8 mouse cellular contexts compared by ENCODE assay signal in the genomic region with DNA sequence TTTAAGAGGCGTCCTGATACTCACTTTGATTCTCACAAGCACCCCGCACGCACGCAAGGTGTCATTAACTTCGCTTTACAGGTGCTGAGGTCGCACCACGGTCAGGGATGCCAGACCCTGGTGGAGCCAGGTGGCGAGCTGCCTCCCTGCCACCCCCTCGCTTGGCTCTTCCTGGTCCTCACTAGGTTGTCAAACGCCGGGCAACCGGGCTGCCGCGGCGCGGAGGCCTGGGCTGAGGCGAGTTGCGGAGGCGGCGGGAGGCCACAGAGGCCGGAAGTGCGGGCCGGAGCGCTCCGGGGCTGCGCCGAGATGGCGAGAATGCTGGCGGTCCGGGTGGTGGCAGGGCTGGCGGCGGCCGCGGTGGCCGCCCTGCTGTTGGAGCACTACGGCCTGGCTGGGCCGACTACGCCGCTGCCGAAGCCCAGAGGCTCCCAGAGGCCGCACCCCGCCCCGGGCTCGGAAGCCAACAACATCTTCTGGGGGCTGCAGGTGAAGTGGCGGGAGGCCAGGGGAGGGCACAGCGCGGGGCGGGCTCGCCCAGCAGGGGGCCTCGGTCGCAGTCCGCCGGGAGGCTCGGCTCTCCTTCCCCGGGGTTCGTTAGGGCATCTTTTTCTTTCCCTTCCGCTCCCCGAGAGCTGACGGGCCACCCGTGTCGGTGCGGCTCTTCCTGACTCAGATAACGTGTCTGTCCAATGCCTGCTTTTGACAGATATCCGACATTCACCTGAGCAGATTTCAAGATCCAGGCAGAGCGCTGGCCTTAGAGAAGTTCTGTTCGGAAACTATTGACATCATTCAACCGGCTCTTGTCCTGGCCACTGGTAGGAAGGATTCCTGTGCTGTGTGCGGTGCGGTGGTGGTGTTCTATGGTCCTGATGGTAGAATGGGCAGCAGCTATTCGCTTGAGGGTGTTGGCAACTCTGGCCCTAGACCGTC. TPM values are rescaled to one million over a fixed set of nuclear protein-coding genes. Genes with fewer than 3 reads are reported as not detected.
DNase-seq lines count a peak whose midpoint lies in the region; ATAC-seq and TF ChIP-seq lines count a peak whose summit lies in the region.

Gene Tmem62 (plus strand): TSS at position 28 of the 936 bp plus-strand sequence.

- peak; percentile 64 for TF ChIP-seq CTCF in layer of hippocampus, adult 2 months (conservative IDR thresholded peaks at IDR 0.05)
- no peak for TF ChIP-seq CTCF in olfactory bulb, adult 2 months (IDR thresholded peaks at IDR 0.05; ENCODE audit: insufficient read depth, low read depth, low read length)
- peak; percentile 73; the same call in 1 of the 2 replicates for TF ChIP-seq CTCF in thymus, adult 2 months (IDR thresholded peaks at IDR 0.05; ENCODE audit: borderline replicate concordance, control insufficient read depth, extremely low read depth, insufficient read depth, low read length, poor library complexity)

- H3K4me2 ChIP-seq in lung, embryonic 15.5 days: peak within 1 kb of the TSS; percentile 96

- H3K27ac ChIP-seq in layer of hippocampus, adult 2 months: peak within 1 kb of the TSS; percentile 96
- H3K27ac ChIP-seq in lung, embryonic 15.5 days: peak within 1 kb of the TSS; percentile 82
- peak within 1 kb of the TSS; percentile 87 for H3K27ac ChIP-seq in olfactory bulb, adult 2 months (ENCODE audit: insufficient read depth, low read depth, low read length)
- peak within 1 kb of the TSS; percentile 32 for H3K27ac ChIP-seq in thymus, adult 2 months (ENCODE audit: control insufficient read depth, insufficient read depth, low read length)

- ATAC-seq in lung, embryonic 15.5 days (ENCODE audit: borderline replicate concordance, extremely low read depth, low FRiP score, low TSS enrichment): peak; percentile 89

- intact Hi-C loops in heart, postnatal 36 days (cut with DNase I): loop anchor here (5.0 kb wide), 1 partner anchor 125 kb away; no protein-coding TSS in a partner anchor

- no peaks in the 10 kb centered on the region for H3K36me3 ChIP-seq in lung, embryonic 15.5 days
- no peaks in the 10 kb centered on the region; the same call in 1 of the 2 replicates for H3K36me3 ChIP-seq in thymus, adult 2 months (ENCODE audit: control insufficient read depth, insufficient read depth, low read length)

- H3K9me3 ChIP-seq in lung, embryonic 15.5 days: no peaks in the 10 kb centered on the region

- no peak for TF ChIP-seq POLR2A in olfactory bulb, adult 2 months (IDR thresholded peaks at IDR 0.05; ENCODE audit: insufficient read depth, low read depth, low read length)
- 0 out of 2 replicates have a peak, but pooled peaks have one; percentile 33 for TF ChIP-seq POLR2A in thymus, adult 2 months (IDR thresholded peaks at IDR 0.05; ENCODE audit: control insufficient read depth, extremely low read depth, insufficient read depth, low read length, poor library complexity)

- H3K9ac ChIP-seq in lung, embryonic 15.5 days: peak within 1 kb of the TSS; percentile 79

- H3K27me3 ChIP-seq in lung, embryonic 15.5 days: 0 out of 2 replicates have a peak, but pooled peaks cover 5% of the 10 kb centered on the region
- H3K27me3 ChIP-seq in thymus, adult 2 months (ENCODE audit: control insufficient read depth, insufficient read depth, low read length): no peaks in the 10 kb centered on the region

- H3K4me3 ChIP-seq in layer of hippocampus, adult 2 months: peak within 1 kb of the TSS; percentile 78
- H3K4me3 ChIP-seq in lung, embryonic 15.5 days: peak within 1 kb of the TSS; percentile 77
- H3K4me3 ChIP-seq in olfactory bulb, adult 2 months (ENCODE audit: insufficient read depth, low read depth, low read length): peak within 1 kb of the TSS; percentile 93
- H3K4me3 ChIP-seq in thymus, adult 2 months (ENCODE audit: control insufficient read depth, insufficient read depth, low read length): peak within 1 kb of the TSS; percentile 75

- H3K4me1 ChIP-seq in lung, embryonic 15.5 days: no peaks in the 10 kb centered on the region
- H3K4me1 ChIP-seq in olfactory bulb, adult 2 months (ENCODE audit: control insufficient read depth, insufficient read depth, low read length): no peaks in the 10 kb centered on the region
- H3K4me1 ChIP-seq in thymus, adult 2 months (replicated peaks; ENCODE audit: control insufficient read depth, insufficient read depth, low read length): peaks cover 5% of the 10 kb centered on the region

- under 1% methylated on average over 67 of the region's 71 CpGs for WGBS in lung, embryonic 15.5 days
- under 1% methylated on average over 70 of the region's 71 CpGs for whole genome bisulfite sequencing in olfactory bulb, adult 2 months
- 3% methylated on average over 69 of the region's 71 CpGs for WGBS in thymus, adult 2 months

- DNase-seq in MN1 (ENCODE audit: low spot score): peak; percentile 71
- peak; percentile 78 for DNase-seq in cerebellum, adult 8-10 months
- DNase-seq in forelimb bud, embryonic 11.5 days (ENCODE audit: low read depth, low spot score): peak; percentile 25
- peak; percentile 70 to 83 for DNase-seq in heart, postnatal 36 days
- DNase-seq in layer of hippocampus, adult 2 months (ENCODE audit: low spot score in 2 of 2): peak; percentile 36 to 50
- peak; percentile 78 for DNase-seq in thymus, adult 2 months

RNA-seq across cellular contexts. Expression of gene Tmem62, which starts in this region (rescaled TPM):
- total RNA-seq in heart, postnatal 36 days (2021): 1 to 10 TPM; 4.4 to 4.9 TPM
- total RNA-seq in layer of hippocampus, adult 2 months (2021): 10 to 100 TPM; 26.2 to 26.6 TPM
- polyA plus RNA-seq in lung, embryonic 15.5 days (2015; fragmentation: Nextera tagmentation; extraction: Ambion mirVana): 3.7 and 5.3 TPM in 2 replicates
- polyA plus RNA-seq in olfactory bulb, adult 2 months (2012; ENCODE audit: insufficient read depth, insufficient read length, low replicate concordance, missing spikeins): not detected in 2 replicates
- 8.0 and 8.8 TPM in 2 replicates for polyA plus RNA-seq in thymus, adult 2 months (2012; rRNA removed)

Comparison
In these comparisons a context has a peak if more than half of its experiments do, and no peak if none do; other contexts are left out.
1. Peak in every context shown above with its lines: DNase-seq, ATAC-seq, H3K4me3 ChIP-seq and H3K27ac ChIP-seq.
2. RNA of gene Tmem62 (total RNA-seq): 26.2 to 26.6 TPM in layer of hippocampus, adult 2 months; 4.4 to 4.9 TPM in heart, postnatal 36 days; every median in the first group is over 4 times any median in the second.
3. DNase-seq: peak in every context shown above with its lines; median percentile 78 in cerebellum, adult 8-10 months; 78 in thymus, adult 2 months; 76 in heart, postnatal 36 days; 71 in MN1; 43 in layer of hippocampus, adult 2 months; 25 in forelimb bud, embryonic 11.5 days.
4. H3K27ac ChIP-seq: peak in every context shown above with its lines; median percentile 96 in layer of hippocampus, adult 2 months; 87 in olfactory bulb, adult 2 months; 82 in lung, embryonic 15.5 days; 32 in thymus, adult 2 months.